Mouse (Mus musculus) lung, postnatal 4 days (tissue): ENCODE data around the gene Gars.

Experiments
- DNase-seq, 2 experiments: peaks; one replicate each; pipeline ENCODE4 v3.0.0; 2021

Gene Gars

DNA sequence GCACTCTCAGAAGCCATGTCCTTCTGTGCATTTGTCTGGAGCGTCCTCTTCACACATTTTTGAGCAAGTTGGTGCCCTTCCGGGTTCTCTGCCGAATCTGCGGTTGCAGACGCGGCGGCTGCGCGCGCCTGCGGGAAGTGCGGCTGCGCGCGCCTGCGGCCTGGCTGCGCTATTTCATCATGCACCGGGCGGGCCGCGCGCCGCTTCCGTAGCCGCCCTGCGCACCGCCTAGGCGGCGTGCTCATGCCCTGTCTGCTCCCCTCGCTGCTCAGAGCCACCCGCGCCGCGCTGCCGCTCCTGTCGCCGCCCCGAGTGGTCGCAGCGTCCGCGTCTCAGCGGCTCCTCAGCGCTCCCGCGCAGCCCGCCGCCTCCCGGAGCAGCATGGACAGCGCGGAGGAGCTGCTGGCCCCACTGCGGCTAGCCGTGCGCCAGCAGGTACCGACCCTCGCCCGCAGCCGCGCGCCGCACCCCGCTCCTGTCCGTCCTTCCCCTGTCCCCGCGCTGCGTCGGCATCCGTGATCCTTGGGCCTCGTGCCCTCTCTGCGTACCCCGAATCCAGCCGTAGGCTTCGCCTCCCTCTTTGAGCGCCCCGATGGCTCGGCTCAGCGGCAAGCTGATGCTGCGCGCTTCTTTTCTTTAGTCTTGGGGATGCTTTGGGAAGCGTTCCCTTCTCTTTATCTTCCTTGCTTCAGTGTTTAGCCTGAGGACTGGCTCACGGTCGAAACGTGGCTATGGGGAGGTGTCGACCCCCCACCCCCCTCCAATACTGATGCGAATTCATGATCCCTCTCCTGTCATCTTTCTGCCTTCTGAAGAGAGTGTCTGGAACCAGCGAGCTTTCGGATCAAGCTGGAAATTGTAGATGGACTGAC, at the start of gene Gars:
TSS of gene Gars (plus strand) at position 209 of the 872 bp plus-strand sequence.
- peak; percentile 91 to 94 for DNase-seq

DNA sequence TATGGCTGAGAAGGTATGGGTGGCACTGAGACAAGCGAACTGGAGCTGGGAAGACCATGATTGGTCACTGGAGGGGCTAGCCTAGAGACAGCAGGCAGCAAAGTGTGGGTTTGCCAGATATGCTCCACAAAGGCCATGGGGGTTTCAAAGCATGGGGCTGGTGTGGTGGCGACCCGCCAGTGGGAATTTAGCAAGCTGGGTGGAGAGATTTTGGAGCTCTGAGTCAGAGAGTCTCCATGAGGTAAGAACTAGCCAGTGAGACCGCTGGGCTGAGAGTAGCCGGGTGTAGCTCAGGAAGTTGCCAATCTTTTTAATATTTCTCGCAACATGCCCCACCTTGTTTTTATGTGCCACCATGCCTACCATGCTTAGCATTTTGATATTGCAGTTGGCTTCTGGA, 49.7 kb upstream of the Gars start:
- no peak for DNase-seq

DNA sequence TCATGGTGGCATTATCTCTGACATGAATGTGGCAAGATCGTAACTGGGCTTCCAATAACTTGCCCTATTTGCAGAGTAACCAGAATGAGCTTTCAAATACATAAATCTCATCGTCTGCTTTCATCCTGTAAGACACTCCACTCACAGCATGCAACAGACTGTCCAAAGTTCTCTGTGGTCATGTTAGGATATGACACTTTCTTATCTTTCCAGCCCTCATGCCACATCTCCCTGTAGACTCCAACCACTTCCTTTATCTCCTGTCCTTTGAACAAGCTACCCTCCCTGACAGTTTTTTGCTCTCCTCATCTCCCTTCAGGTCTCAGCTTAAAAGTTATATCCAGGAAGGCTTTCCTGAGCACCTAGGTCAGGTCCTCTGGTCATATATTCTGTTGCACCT, 46.6 kb upstream of the Gars start:
- no peak for DNase-seq

DNA sequence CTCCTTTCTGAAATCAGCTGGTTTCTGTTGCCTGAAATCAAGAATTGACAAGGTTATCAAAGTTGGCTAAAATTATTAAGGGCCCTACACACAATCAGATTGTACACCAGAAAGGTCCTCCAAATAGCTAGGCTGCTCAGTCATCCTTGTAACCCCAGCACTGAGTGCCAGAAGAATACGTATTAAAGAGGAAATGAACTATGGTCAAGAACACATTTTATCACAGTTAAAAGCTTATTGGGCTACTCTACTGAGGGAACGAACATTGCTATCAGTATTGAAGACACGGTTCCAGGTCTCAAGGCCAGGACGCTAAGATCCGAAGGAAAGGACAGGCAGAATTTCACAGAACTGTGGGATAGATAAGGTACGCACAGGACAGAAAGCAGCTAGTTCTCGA, 45.7 kb upstream of the Gars start:
- no peak for DNase-seq

DNA sequence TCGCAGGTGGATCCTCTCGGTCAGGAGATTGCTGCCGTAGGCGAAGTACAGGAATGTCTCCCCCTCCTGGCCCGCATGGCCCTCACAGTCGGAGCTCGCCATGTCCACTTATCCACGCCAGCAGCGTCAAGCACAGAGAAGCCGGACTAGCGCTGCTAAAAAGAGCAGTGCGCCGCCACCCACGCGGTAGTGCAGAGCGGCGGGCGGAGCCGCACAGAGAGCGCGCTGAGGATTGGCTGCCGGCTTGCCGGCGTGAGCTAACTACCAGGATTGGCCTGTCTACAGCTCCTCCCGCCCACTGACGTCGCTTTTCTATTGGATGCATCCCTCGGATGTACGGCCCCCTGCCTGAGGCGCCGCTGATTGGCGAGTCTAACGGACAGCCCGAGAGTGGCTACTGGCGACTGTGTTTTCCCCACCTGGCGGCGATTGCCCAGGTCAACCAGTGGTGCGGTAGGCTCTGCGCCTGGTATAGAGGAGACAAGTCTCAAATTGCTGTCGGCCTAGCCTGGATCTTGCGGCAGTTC, 45.0 kb upstream of the Gars start, which contains the start of gene Ggct:
TSS of gene Ggct (minus strand) at position 217 of the 527 bp plus-strand sequence.
- DNase-seq = peak; percentile 96 to 98

DNA sequence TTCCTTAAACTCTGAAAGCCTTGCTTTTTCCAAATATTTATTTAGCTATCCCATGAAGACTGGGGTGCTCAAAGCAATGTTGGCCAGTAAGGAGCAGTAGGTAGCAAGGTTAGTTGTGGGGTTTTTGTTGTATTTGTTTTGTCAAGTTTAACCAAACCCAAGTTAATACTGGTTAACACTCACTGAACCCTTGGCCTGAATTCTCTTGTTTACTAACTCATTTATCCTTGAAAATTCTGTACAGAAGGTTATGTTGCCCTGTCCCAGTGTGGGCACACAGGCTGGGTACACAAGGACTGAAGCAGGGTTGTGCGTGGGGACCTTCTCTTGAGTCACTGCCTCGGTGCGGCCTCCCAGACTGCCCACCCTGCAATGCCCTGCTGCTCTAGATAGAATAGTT, 41.4 kb upstream of the Gars start:
- DNase-seq = no peak

DNA sequence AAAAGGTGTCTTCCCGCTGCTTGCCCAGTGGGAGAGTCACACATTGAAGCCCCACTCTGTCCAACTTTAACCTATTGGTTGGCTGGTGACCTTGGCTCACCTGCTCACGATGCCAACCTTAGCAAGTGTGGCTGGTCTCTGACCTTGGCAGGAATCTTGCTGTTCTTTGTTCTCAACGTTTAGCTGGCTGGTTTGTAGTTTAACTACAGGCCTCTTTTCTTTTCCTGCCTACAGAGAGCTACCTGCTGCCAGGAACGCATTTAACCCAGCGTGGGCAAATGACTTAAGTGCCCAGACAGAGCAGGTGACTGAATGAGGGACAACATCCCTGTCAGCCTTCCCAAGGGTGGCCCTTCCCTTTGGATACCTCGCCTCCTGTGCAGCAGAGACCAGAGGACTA, 40.1 kb upstream of the Gars start:
- no peak for DNase-seq

DNA sequence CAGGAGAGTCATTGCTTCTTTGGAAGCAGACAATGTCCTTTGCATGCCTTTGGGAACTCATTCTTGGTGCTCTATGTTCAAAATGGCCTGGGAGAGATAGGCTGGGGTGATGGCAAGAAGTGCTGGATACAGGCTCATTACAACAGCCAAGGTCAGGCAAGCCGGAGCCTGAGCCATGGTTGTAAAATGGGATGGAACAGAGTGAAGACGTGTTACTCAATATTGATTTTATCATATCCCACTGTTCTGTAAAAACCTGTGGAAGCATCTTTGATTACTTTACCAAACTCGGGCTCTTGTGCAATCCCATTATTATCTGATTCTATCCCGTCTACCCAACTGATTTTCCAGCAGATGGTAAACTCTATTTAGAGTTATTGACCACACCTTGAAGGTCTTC, 36.5 kb upstream of the Gars start:
- DNase-seq = no peak

DNA sequence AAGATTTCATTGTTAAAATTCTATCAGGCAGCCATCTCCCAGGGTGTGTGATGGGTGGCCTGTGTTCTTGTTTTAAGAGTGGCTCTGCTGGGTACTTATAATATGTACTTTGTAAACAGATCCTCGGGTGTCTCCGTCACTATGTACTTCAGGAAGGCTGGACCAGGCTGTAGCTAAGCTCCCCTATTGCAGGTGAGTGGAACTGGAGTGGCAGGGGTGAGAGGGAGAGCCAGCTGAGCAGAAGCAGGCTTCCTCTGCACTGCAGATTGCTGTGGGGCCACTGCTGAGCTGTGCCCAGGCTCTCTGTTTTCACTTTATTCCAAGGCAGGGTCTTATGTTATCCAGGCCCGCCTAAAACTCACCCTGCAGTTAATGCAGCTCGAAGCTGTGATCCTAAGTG, 35.4 kb upstream of the Gars start:
- no peak for DNase-seq

DNA sequence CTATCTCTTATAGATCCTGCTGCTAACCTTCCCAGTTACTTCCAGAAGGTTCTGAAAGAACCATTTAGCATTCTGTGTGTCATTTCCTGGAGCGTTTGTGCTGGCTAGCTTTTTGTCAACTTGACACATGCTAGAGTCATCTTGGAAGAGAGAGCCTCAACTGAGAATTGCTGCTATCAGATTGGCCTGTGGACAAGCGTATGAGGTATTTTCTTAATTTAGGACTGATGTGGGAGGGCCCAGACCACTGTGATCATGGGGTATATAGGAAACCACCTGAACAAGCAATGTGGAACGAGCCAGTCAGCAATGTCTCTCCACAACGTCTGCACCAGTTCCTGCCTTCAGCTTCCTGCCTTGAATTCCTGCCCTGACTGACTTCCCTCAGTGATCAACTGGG, 34.2 kb upstream of the Gars start:
- DNase-seq = no peak

DNA sequence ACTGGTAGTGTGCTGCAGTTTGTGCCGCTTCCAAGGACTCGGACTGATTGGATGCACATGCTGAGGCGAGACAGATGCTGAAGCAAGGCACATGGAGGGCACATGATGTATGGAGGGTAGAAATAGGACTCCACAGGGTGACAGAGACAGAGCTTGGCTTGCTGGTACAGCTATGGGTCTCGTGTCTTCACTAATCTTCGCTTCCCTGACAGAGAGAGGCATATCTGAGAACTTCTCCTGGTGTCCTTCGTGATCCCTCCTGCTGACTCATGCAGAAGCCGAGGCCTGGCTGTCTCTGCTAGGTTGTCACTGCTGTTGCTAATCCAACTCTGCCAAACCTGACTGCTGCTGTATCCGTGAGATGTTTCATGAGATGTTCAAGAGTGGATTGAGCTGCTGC, 29.4 kb upstream of the Gars start:
- DNase-seq = no peak

DNA sequence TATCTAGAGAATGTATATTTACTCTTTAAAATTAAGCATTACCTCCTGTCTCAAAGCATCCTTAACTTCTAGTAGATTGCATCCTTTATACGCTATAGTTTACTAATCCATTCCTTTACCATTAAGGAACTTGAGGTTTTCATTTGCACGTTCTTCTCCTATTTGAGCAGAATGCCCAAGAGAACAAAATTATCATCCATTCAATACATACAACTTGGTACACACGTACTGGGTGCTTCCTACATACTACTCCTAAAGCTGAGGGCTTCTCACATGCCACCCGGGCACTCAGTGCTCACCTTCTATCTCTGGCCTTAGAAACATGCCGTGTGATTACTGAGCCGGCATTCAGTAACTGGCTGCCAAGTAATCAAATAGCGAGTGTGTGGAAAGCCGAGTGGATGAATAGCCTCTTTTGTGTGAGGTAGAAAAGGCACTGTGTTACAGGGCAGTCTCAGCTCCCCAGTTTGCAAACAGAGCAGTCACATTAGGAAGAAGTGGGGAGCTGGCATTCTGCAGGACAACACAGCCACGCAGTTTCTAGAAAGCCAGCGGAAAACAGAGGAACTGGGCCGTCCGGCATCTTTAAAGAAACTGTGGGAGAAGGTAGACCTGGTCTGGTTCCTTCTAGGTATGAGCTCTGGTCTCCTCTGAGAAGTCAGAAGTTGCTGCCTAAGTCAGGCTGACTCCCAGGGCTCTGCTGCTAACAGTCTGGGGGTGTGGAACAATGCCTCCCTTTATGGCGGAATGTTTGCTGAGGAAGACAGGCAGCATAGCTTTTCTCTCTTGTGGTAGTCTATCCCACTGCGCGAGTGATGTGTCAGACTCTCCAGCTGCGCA, 28.2 kb upstream of the Gars start:
- no peak for DNase-seq

DNA sequence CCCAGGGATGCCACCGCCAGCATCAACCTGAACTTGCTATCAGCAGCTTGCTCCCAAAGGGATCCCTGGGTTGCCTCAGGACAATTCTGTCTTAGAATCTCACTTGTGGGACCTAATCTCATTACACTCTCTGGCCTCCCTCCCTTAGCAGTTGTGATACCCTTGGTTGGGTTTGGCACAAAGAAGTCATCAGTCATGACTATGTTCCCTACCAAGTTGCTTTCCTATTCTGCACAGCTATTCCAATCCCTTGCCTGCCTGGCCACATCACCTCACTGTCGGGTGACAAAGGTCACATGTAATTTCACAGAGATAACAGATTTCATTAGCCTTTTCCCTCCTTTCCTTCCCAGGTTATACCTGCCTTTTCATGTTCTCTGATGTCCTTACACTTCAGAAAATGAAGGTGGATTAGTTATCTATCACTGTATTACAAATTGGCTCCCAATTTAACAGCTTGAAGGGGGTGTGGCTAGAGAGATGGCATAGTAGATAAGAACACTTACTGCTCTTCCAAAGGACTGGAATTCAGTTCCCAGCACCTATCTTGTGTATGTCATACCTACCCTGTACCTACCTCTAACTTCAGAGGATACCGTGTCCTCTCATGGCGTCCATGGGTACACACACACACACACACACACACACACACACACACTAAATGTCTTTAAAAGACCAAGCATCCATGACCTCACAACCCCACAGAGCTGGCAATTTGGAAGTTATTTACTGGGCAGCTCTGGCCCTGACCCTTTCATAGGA, 27.3 kb upstream of the Gars start:
- no peak for DNase-seq

DNA sequence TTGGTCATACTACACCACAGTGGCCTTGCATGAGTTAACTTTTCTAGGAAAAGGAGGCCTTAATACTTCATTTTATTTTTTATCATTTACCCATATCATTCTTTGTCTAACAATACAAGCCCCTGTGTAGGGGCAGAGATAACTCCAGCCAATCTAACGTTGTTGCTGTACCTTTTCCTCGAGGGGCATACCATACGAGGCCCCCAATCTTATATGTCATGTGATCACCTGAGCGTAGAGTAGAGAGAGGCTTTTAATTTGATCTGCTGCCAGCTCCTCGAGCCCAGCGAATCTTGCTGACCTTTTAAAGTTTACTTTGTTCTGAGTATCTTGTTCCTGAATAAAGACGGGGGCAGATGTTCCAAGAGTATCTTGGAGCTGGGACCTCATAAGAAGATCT, 25.3 kb upstream of the Gars start:
- no peak for DNase-seq

DNA sequence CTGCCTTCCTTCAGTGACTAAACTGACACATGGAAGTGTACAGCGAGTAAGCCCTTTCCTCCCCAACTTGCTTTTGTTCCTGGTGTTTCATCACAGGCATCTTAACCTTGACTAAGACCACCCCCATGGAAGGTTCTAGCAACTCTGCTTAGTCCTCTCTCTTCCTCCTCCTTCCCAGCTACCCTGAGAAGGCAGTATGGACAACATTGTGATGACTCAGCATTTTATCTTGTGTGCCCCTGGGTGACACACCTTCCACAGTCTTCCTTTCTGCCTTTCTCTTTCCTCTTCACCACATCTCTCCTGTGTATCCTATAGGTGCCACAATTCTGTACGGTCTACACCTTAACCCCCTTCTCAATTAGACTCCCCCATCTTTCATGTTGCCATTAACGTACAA, 23.6 kb upstream of the Gars start:
- no peak for DNase-seq

DNA sequence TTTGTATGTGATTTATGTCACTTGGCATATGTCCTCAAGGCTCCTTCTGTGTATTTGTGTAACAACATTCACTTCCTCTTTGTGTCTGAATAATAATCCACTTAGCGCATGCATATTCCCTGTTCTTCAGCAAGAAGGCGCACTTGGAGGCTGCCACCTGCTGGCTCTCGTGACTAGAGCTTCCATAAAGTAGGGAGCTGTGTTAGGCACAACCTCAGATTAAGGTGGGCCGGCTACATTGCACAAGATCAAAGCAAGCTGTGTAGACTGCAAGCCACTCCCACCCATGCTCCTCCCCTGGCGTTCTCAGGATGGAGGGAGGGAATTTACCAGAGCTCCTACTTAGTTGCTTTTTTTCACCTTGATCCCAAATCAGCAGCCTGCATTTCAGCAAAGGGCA, 21.6 kb upstream of the Gars start:
- DNase-seq = peak; percentile 68 to 70

DNA sequence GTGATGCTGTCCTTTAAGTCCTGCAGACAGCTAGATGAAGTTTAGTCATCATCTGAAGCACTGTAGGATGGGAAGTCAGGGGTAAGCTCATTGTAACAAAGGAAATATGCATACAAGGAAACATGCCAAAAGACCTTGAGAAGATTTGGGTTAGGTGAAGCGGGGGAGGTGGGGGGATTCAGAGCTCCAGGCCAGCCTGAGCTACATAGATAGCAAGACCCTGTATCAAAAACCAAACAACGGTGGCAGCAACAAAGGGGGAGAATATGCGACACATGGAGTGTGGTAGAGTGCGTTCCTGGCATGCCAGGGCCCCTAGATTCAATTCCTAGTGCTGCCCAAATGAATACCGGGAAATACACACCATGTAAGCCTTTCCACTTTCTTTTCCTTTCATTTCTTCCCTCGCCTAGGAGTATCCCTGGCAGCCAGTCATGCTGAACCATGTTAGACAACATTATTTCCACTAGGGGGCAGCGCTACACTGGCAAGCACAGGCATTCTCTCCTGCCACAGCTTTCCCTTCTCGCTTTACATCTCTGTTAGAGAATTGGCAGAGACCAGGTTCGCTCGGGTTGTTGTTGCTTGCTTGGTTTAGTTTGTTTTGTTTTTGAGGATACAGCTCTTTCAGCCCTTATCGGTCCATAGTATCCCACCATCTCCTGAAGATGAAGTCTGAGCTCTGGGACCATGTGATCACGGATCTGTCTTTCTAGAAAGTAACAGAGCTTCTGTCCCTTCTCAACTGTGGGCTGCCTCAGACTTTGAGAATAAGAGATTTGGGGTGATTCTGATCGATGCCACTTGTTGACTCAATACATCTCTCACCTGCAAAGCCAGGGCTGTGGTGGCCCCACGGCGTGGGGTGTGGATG, 20.9 kb upstream of the Gars start:
- peak; percentile 54 to 77 for DNase-seq

DNA sequence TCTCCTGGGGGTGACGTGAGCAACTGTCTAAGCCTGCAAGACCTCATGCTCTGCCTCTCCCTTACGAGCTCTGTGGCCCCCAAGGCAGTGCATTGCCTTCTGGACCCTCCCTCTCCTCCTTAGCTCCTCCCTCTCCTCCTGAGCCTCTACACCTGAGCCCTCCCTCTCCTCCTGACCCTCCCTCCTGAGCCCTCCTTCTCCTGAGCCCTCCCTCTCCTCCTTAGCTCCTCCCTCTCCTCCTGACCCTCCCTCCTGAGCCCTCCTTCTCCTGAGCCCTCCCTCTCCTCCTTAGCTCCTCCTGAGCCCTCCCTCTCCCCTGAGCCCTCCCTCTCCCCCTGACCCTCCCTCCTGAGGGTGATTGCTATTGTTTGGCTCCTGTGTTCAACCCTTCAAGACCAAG, 19.4 kb upstream of the Gars start:
- DNase-seq = no peak

DNA sequence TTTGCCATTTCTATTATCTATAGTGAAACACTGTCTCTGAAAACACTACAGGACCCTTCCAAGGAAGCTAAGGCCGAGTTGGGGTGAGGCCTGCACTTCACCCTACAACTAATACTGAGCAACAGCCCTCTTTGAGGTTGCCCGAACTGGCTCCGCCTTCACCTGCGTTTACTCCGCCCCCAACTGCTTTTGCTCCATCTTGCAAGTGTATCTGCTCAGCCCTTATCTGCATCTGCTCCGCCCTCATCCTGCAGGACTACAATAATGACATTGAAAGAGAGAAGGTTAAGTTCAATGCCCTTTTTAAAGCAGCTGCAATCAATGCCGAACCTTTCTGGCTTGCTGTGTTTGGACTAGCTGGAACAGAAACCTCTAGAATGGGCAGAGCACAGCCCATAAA, 16.0 kb upstream of the Gars start:
- no peak for DNase-seq

DNA sequence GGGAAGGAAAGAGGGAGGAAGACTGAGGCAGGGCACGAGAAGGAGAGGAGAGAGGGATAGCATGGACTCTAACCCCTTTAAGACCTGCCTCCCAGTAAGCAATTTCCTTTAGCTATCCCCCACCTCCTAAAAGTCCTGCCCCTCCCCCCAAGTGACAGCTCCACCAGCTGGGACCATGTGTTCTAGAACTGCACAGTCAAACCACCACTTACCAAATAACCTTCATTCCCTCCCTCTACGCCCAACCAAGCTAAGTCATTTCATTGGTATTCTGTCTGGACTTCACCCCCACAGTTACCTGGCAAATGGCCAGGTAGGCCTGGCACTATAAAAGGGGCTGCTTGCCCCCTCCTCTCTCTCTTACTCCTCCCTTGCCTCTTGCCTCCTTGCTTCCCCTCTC, 10.2 kb upstream of the Gars start:
- peak in 1 of 2 experiments; percentile 54 for DNase-seq

DNA sequence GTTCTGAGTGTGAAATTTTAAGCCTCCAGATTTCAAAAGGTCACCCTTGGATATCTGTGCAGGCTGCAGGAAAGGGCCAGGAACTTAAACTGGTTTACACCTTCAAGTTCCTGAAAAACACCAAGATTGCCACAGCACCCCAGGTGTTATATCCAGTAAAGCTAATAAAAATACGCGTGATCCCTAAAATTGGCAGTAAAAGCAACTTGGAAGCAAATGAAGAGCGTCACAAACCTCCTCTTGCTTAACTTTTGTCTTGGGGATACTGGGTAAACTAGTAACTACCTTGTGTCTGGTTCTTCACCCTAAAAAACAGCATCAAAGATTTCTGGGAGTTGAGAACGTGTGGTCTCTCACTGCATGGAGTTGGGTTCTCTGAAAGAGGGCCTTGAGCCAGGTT, 1.1 kb upstream of the Gars start:
- no peak for DNase-seq
